Mouse (Mus musculus): ENCODE measurements at regions not wholly inside any gene's neighbourhood (a gene's known extent, or its start where the extent isn't known, plus 50 kb on each side); places are given as distances from the start of the nearest gene placed in this dataset.

DNA sequence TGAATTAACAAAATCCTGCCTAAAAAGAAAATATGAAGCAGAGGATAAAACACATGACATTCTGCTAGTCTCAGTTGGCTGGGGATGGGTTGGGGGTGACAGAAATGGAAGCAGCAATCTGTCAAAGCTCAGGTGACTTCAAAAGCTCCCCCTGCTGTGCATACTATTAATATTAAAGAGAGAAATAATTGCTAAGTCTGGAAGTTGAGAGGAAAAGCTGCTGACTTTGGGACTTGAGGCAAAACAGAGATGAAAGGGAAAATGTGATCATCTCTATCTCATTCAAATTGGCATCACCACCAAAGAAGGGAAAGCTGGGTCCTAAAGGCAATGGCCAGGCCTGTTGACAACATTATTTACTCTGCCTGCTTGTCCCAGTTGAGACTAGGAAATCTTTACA lies 90.8 kb downstream of the Rpe65 start:
- no peak for TF ChIP-seq CTCF (IDR thresholded peaks at IDR 0.05; ENCODE audit: low read depth, low read length)
- TF ChIP-seq TAL1 (conservative IDR thresholded peaks at IDR 0.05; ENCODE audit: low read depth, low read length), result no peak

Data from G1E (cell line).